Mouse (Mus musculus) heart, adult 2 months (tissue): Measurements from ENCODE around the gene Igfbp5. TPM values are rescaled to one million over a fixed set of nuclear protein-coding genes. Genes with fewer than 3 reads are reported as not detected.

Experiments
- DNase-seq, 2 experiments: peaks; one replicate each; pipeline ENCODE4 v3.0.0; 2021
- H3K27ac ChIP-seq: fragments of 200-600 bp; 2 replicates; pipeline ENCODE4 v1.8.1; 2022
- H3K27me3 ChIP-seq: fragments of 200-500 bp; 2 replicates; pipeline ENCODE4 v1.6.1; 2012; ENCODE audit warnings: mild to moderate bottlenecking, low read length, inconsistent platforms, mixed read lengths; ENCODE audit not compliant: control insufficient read depth, insufficient read depth
- H3K36me3 ChIP-seq: fragments of 200-500 bp; 2 replicates; pipeline ENCODE4 v1.6.1; 2012; ENCODE audit warnings: low read length, inconsistent platforms; ENCODE audit not compliant: control insufficient read depth, insufficient read depth
- H3K4me1 ChIP-seq: fragments of 200-500 bp; 2 replicates; pipeline ENCODE4 v1.6.1; 2011; ENCODE audit warnings: low read length; ENCODE audit not compliant: control insufficient read depth, insufficient read depth
- H3K4me3 ChIP-seq: fragments of 200-600 bp; 2 replicates; pipeline ENCODE4 v1.8.1; 2022
- H3K79me2 ChIP-seq: fragments of 200-500 bp; replicated peaks from 2 replicates; pipeline ENCODE4 v1.6.1; 2012; ENCODE audit warnings: mild to moderate bottlenecking, inconsistent platforms, low read length, moderate library complexity, mixed read lengths; ENCODE audit not compliant: control insufficient read depth, insufficient read depth
- H3K9ac ChIP-seq: fragments of 200-500 bp; 2 replicates; pipeline ENCODE4 v1.6.1; 2012; ENCODE audit warnings: low read depth, mild to moderate bottlenecking, control low read depth, inconsistent platforms, low read length, mixed read lengths
- CTCF ChIP-seq: fragments of 200-600 bp; IDR thresholded peaks from 2 replicates; pipeline ENCODE4 v1.8.1; 2022; ENCODE audit warnings: antibody characterized with exemption, mild to moderate bottlenecking, moderate library complexity
- EP300 ChIP-seq: fragments of 200-500 bp; IDR thresholded peaks from 2 replicates; pipeline ENCODE4 v1.6.1; 2011; ENCODE audit warnings: low read depth, low read length, control low read depth; ENCODE audit not compliant: insufficient read depth
- POLR2A ChIP-seq: fragments of 200-500 bp; IDR thresholded peaks from 2 replicates; pipeline ENCODE4 v1.6.1; 2011; ENCODE audit warnings: mild to moderate bottlenecking, low read depth, low read length, control low read depth; ENCODE audit not compliant: insufficient read depth
- WGBS: fragments of 180-500 bp; shearing (Covaris S2); methylation state at CpG from one replicate; pipeline ENCODE4 v1.1.7; 2018; 5-methylcytosine and 5-hydroxymethylcytosine counted together
- intact Hi-C: fragments of 180-260 bp; cut with DNase I; formaldehyde crosslinking; loops from one replicate; pipeline ENCODE4 v1.15.1; 2025
- polyA plus RNA-seq: library from polyadenylated mRNA; depleted of rRNA; stranded (reverse); fragments of >200 nt; gene quantifications from 2 replicates; pipeline ENCODE4 v1.2.3, GENCODE M21; 2012
- total RNA-seq, 2 experiments: library from RNA; stranded (reverse); gene quantifications; 2 replicates each; pipeline ENCODE4 v1.2.3; 2021

The Igfbp5 gene
- total and polyA plus RNA-seq, 3 experiments = 77.8 to 94.7 (median 94.0) TPM

GRCm38 (mm10) chr1:72871337-72871696 lies 3.4 kb downstream of the Igfbp5 start:
- 0 out of 2 replicates have a peak, but pooled peaks cover 2% of the 10 kb centered on the region for H3K27me3 ChIP-seq
- peaks cover 1% of the 10 kb centered on the region for H3K4me1 ChIP-seq
- WGBS = 1% methylated on average over 6 of the region's 6 CpGs
- DNase-seq = no peak
- peak overlapping the region; percentile 36 for H3K9ac ChIP-seq
- peak overlapping the region; percentile 64 for H3K27ac ChIP-seq
- H3K79me2 ChIP-seq = no peaks in the 10 kb centered on the region
- TF ChIP-seq POLR2A (no peak), EP300 (no peak), CTCF (no peak)
- H3K4me3 ChIP-seq = peak overlapping the region; percentile 53
- no peaks in the 10 kb centered on the region for H3K36me3 ChIP-seq
- intact Hi-C loops = loop anchor here (5.0 kb wide), 1 partner anchor 491 kb away; no protein-coding TSS in a partner anchor

GRCm38 (mm10) chr1:72870615-72871336 lies 3.9 kb downstream of the Igfbp5 start:
- 0 out of 2 replicates have a peak, but pooled peaks cover 2% of the 10 kb centered on the region for H3K27me3 ChIP-seq
- no peaks in the 10 kb centered on the region for H3K36me3 ChIP-seq
- H3K9ac ChIP-seq = no peak overlapping the region
- peak; percentile 82 to 89 for DNase-seq
- H3K4me3 ChIP-seq = peak overlapping the region; percentile 54
- H3K79me2 ChIP-seq = no peaks in the 10 kb centered on the region
- peaks cover 1% of the 10 kb centered on the region for H3K4me1 ChIP-seq
- 2% methylated on average over 20 of the region's 20 CpGs for WGBS
- intact Hi-C loops = loop anchor here (5.0 kb wide), 1 partner anchor 492 kb away; no protein-coding TSS in a partner anchor
- TF ChIP-seq EP300 (no peak), POLR2A (peak; percentile 39; the same call in 1 of the 2 replicates)
- peak overlapping the region; percentile 47 for H3K27ac ChIP-seq

- 11% methylated on average over 22 of the region's 22 CpGs for WGBS
- TF ChIP-seq POLR2A (peak; percentile 51; the same call in 1 of the 2 replicates), EP300 (no peak)
- Histone ChIP-seq H3K4me3 (peak overlapping the region; percentile 54), H3K27me3 (0 out of 2 replicates have a peak, but pooled peaks cover 2% of the 10 kb centered on the region), H3K79me2 (no peaks in the 10 kb centered on the region), H3K9ac (peak overlapping the region; percentile 46), H3K36me3 (no peaks in the 10 kb centered on the region), H3K4me1 (peaks cover 1% of the 10 kb centered on the region), H3K27ac (peak overlapping the region; percentile 47)
- peak; percentile 76 to 81 for DNase-seq
- intact Hi-C loops = loop anchor here (5.0 to 10.0 kb wide), 3 partner anchors 492 to 867 kb away; no protein-coding TSS in a partner anchor
These were observed 4.7 kb downstream of the Igfbp5 start for GRCm38 (mm10) chr1:72869681-72870614.

- TF ChIP-seq CTCF = no peak
- TF ChIP-seq POLR2A = no peak
- TF ChIP-seq EP300 = no peak
- H3K36me3 ChIP-seq = no peaks in the 10 kb centered on the region
- intact Hi-C loops = loop anchor here (5.0 to 10.0 kb wide), 2 partner anchors 646 to 868 kb away; no protein-coding TSS in a partner anchor
- H3K79me2 ChIP-seq = no peaks in the 10 kb centered on the region
- H3K27me3 ChIP-seq = no peaks in the 10 kb centered on the region
- DNase-seq = peak; percentile 4 to 15
- no peak overlapping the region for H3K27ac ChIP-seq
- no peak overlapping the region for H3K4me3 ChIP-seq
- H3K4me1 ChIP-seq = peaks cover 1% of the 10 kb centered on the region
- H3K9ac ChIP-seq = no peak overlapping the region
These were observed 5.4 kb downstream of the Igfbp5 start for GRCm38 (mm10) chr1:72869275-72869674.

- no peak overlapping the region for H3K9ac ChIP-seq
- whole genome bisulfite sequencing = 71% methylated on average over 10 of the region's 10 CpGs
- TF ChIP-seq POLR2A (no peak), EP300 (no peak), CTCF (no peak)
- no peaks in the 10 kb centered on the region for H3K36me3 ChIP-seq
- intact Hi-C loops = loop anchor here (5.0 to 10.0 kb wide), 2 partner anchors 646 to 869 kb away; no protein-coding TSS in a partner anchor
- H3K27me3 ChIP-seq = no peaks in the 10 kb centered on the region
- H3K4me1 ChIP-seq = peaks cover 1% of the 10 kb centered on the region
- no peak overlapping the region for H3K4me3 ChIP-seq
- H3K27ac ChIP-seq = no peak overlapping the region
- H3K79me2 ChIP-seq = no peaks in the 10 kb centered on the region
- DNase-seq = peak; percentile 2 to 12
These were observed 6.1 kb downstream of the Igfbp5 start for GRCm38 (mm10) chr1:72868429-72869215.
